Mouse (Mus musculus) stomach, postnatal 0 days (tissue): ENCODE results near the gene Zfp423.

ENCODE experiments used
- CTCF ChIP-seq: IDR thresholded peaks from 2 replicates; pipeline ENCODE4 v1.5.1; 2016; ENCODE audit warnings: antibody characterized with exemption, low read depth, mild to moderate bottlenecking, moderate library complexity
- EP300 ChIP-seq: optimal IDR thresholded peaks from 2 replicates; pipeline ENCODE3; 2016; ENCODE audit warnings: antibody characterized with exemption

DNA sequence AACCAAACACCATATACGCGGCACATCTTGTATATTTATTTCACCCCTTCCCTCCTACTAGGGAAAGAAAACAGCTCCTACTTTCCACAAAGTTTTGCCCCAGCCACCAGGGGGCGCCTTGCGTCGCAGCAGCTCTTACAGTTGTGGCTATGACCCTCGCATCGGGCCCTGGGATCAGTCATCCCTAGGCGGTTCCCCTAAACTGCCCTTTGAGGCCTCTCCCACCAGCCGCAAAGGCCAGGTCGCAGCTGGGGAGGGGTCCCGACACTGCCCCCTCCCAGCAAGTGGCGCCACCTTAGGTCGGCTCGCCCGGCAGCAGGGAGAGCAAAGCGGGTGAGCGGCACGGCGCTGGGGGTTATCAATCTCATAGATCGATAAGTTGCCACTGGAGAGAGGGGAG, 1.7 kb upstream of the Zfp423 start:
- TF ChIP-seq CTCF (peak; percentile 80), EP300 (no peak)
